Mouse (Mus musculus) cerebral cortex, adult 2 months (tissue): ENCODE data around the gene Ugt1a1.

ENCODE experiments used
- WGBS: fragments of 180-500 bp; shearing (Covaris S2); methylation state at CpG from one replicate; pipeline ENCODE4 v1.1.7; 2018; 5-methylcytosine and 5-hydroxymethylcytosine counted together

The Ugt1a1 gene

GRCm38 (mm10) chr1:88211812-88212211 lies at the start of gene Ugt1a1:
TSS of gene Ugt1a1 (plus strand) at chr1:88211959.
- 68% methylated on average over 8 of the region's 8 CpGs for WGBS

GRCm38 (mm10) chr1:88165711-88166110 lies 46.0 kb upstream of the Ugt1a1 start, which contains the start of gene Ugt1a5:
TSS of gene Ugt1a5 (plus strand) at chr1:88166012.
- WGBS, result 85% methylated on average over 5 of the region's 5 CpGs

- WGBS, result 86% methylated on average over 7 of the region's 7 CpGs
These were observed 39.6 kb upstream of the Ugt1a1 start for GRCm38 (mm10) chr1:88172190-88172589.

GRCm38 (mm10) chr1:88179657-88180056 lies 32.1 kb upstream of the Ugt1a1 start:
- 92% methylated on average over 1 of the region's 1 CpGs for WGBS

GRCm38 (mm10) chr1:88186325-88186935 lies 25.3 kb upstream of the Ugt1a1 start:
- 93% methylated on average over 5 of the region's 5 CpGs for WGBS

- WGBS, result 78% methylated on average over 3 of the region's 3 CpGs
These were observed 19.6 kb upstream of the Ugt1a1 start for GRCm38 (mm10) chr1:88192136-88192535.

- 97% methylated on average over 1 of the region's 1 CpGs for WGBS
These were observed 16.1 kb upstream of the Ugt1a1 start for GRCm38 (mm10) chr1:88195687-88196086.

GRCm38 (mm10) chr1:88197443-88197842 lies 14.3 kb upstream of the Ugt1a1 start:
- 83% methylated on average over 3 of the region's 3 CpGs for WGBS

GRCm38 (mm10) chr1:88199996-88200395 lies 11.8 kb upstream of the Ugt1a1 start:
- WGBS, result 84% methylated on average over 2 of the region's 2 CpGs

GRCm38 (mm10) chr1:88200456-88200855 lies 11.3 kb upstream of the Ugt1a1 start, which contains the start of gene Ugt1a2:
TSS of gene Ugt1a2 (plus strand) at chr1:88200601.
- 90% methylated on average over 7 of the region's 7 CpGs for WGBS

- 6% methylated on average over 62 of the region's 62 CpGs for WGBS
These were observed 6.4 kb upstream of the Ugt1a1 start, which contains the start of gene Dnajb3 for GRCm38 (mm10) chr1:88205294-88205922. TSS of gene Dnajb3 (minus strand) at chr1:88205782.

GRCm38 (mm10) chr1:88206843-88207479 lies 4.8 kb upstream of the Ugt1a1 start:
- WGBS, result 91% methylated on average over 2 of the region's 2 CpGs

- WGBS, result 61% methylated on average over 8 of the region's 8 CpGs
These were observed 734 bp downstream of the Ugt1a1 start for GRCm38 (mm10) chr1:88212341-88213045.

- WGBS, result 77% methylated on average over 1 of the region's 1 CpGs
These were observed 1.3 kb downstream of the Ugt1a1 start for GRCm38 (mm10) chr1:88213061-88213460.

- WGBS, result 77% methylated on average over 2 of the region's 2 CpGs
These were observed 2.2 kb downstream of the Ugt1a1 start for GRCm38 (mm10) chr1:88213766-88214461.

GRCm38 (mm10) chr1:88214462-88214952 lies 2.7 kb downstream of the Ugt1a1 start:
- WGBS, result 80% methylated on average over 2 of the region's 2 CpGs

- 72% methylated on average over 10 of the region's 10 CpGs for WGBS
These were observed 4.0 kb downstream of the Ugt1a1 start for GRCm38 (mm10) chr1:88215466-88216380.

GRCm38 (mm10) chr1:88216551-88216950 lies 4.8 kb downstream of the Ugt1a1 start:
- WGBS, result 53% methylated on average over 2 of the region's 2 CpGs

GRCm38 (mm10) chr1:88217144-88217543 lies 5.4 kb downstream of the Ugt1a1 start:
- 56% methylated on average over 2 of the region's 2 CpGs for WGBS

- 37% methylated on average over 3 of the region's 3 CpGs for WGBS
These were observed 5.8 kb downstream of the Ugt1a1 start for GRCm38 (mm10) chr1:88217576-88217975.
